Mouse (Mus musculus) limb, embryonic 13.5 days (tissue): Measurements from ENCODE around the gene Ggcx. TPM values are rescaled to one million over a fixed set of nuclear protein-coding genes. Genes with fewer than 3 reads are reported as not detected.
A peak's percentile ranks its signal among the peaks of the same experiment; 100 is the strongest.

Experiments
- ATAC-seq: fragments of 200-750 bp; cut with Nextera tagmentation; 2 replicates; pipeline ENCODE4 v1.8.0; 2017; ENCODE audit warnings: low read depth, moderate number of reproducible peaks, moderate TSS enrichment; ENCODE audit not compliant: low FRiP score
- H3K27ac ChIP-seq: fragments of 300-500 bp; sonication (generic); 2 replicates; pipeline ENCODE4 v1.5.1; 2015; ENCODE audit warnings: inconsistent platforms, mild to moderate bottlenecking, moderate library complexity
- H3K27me3 ChIP-seq: fragments of 300-500 bp; sonication (generic); 2 replicates; pipeline ENCODE4 v1.6.1; 2015; ENCODE audit warnings: mild to moderate bottlenecking, inconsistent platforms
- H3K36me3 ChIP-seq: fragments of 300-500 bp; sonication (generic); 2 replicates; pipeline ENCODE4 v1.6.1; 2015; ENCODE audit warnings: inconsistent platforms, mild to moderate bottlenecking, moderate library complexity
- H3K4me1 ChIP-seq: fragments of 300-500 bp; sonication (generic); 2 replicates; pipeline ENCODE4 v1.6.1; 2015; ENCODE audit warnings: inconsistent platforms
- H3K4me2 ChIP-seq: fragments of 300-500 bp; sonication (generic); replicated peaks from 2 replicates; pipeline ENCODE4 v1.6.1; 2015; ENCODE audit warnings: inconsistent platforms, mild to moderate bottlenecking, moderate library complexity
- H3K4me3 ChIP-seq: fragments of 300-500 bp; sonication (generic); 2 replicates; pipeline ENCODE4 v1.5.1; 2015; ENCODE audit warnings: moderate library complexity, mild to moderate bottlenecking, inconsistent platforms
- H3K9ac ChIP-seq: fragments of 300-500 bp; sonication (generic); 2 replicates; pipeline ENCODE4 v1.6.1; 2015; ENCODE audit warnings: mild to moderate bottlenecking, inconsistent platforms
- H3K9me3 ChIP-seq: fragments of 300-500 bp; sonication (generic); 2 replicates; pipeline ENCODE4 v1.6.1; 2016; ENCODE audit warnings: inconsistent platforms
- WGBS: fragments of 180-500 bp; shearing (Covaris S2); methylation state at CpG from one replicate; pipeline ENCODE4 v1.1.7; 2015; 5-methylcytosine and 5-hydroxymethylcytosine counted together
- polyA plus RNA-seq: library from polyadenylated mRNA; unstranded; fragments of >200 nt; fragmentation: Nextera tagmentation; extraction: Ambion mirVana; gene quantifications from 2 replicates; pipeline ENCODE4 v1.2.1, GENCODE M21; 2015

Ggcx gene
- 43.5 and 47.8 TPM in 2 replicates for polyA plus RNA-seq

DNA sequence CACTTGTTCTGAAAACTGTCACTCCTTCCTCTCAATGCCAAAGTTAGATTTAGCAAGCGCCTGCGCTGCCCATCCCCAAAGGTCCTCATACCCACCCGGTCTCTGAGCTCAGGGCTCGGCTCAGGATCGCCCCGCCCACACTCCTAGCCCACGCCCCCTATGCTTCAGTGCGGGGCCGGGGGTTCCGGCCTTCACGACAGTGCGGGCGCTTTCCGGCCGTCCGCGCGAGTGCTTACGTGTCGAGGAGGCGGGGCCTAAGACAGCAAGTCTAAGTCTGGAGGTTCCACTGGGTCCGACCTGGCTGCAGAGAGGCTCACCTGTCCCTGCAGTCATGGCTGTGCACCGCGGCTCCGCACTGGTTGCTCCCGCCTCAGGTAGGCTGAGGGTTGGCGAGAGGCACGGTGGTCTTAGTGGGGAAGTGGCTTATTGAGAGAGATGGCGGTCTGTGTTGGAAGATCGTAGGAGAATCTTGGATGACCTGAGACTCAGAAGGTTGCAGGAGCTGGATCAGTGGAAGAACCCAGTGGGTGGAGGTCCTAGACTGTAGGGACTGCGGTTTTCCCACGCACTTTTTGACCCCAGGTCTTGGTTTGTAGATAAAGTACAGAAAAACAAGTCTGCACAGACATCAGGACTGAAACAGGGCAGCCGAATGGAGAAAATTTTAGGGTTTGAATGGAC, at the start of gene Ggcx:
TSS of gene Ggcx (plus strand) at position 233 of the 681 bp plus-strand sequence.
- Histone ChIP-seq H3K9me3 (no peaks in the 10 kb centered on the region), H3K27ac (peak within 1 kb of the TSS; percentile 65; the same call in 1 of the 2 replicates), H3K4me3 (peak within 1 kb of the TSS; percentile 89), H3K4me1 (peaks cover 25% of the 10 kb centered on the region), H3K9ac (peak within 1 kb of the TSS; percentile 92), H3K36me3 (peaks cover 24% of the 10 kb centered on the region), H3K4me2 (peak within 1 kb of the TSS; percentile 70), H3K27me3 (no peaks in the 10 kb centered on the region)
- peak; percentile 95 for ATAC-seq
- 2% methylated on average over 33 of the region's 33 CpGs for WGBS

DNA sequence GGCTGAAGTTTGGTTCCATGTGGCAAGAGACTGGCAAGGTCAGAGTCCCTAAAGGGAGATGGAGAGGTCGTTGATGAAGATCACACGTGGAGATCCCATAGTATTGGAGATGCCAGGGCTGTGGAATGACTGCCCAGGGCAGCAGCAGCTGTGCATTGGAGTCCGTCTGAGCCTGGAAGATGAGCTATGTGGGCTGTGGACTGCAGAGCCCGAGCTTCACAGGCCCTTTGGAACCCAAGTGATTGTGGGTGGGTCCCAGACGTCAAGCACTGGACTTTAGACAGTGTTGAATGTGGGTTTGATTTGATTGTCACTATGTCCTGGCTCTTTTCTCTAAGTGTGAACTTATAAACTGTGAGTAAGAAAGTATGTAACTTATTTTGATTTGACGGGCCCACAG, 49.1 kb upstream of the Ggcx start:
- no peak for ATAC-seq
- H3K27me3 ChIP-seq = no peaks in the 10 kb centered on the region
- H3K4me2 ChIP-seq = no peak overlapping the region
- 63% methylated on average over 6 of the region's 6 CpGs for WGBS
- H3K4me1 ChIP-seq = peaks cover 21% of the 10 kb centered on the region
- H3K4me3 ChIP-seq = no peak overlapping the region
- peaks cover 8% of the 10 kb centered on the region for H3K36me3 ChIP-seq
- no peaks in the 10 kb centered on the region for H3K9me3 ChIP-seq
- no peak overlapping the region for H3K9ac ChIP-seq
- no peak overlapping the region for H3K27ac ChIP-seq

DNA sequence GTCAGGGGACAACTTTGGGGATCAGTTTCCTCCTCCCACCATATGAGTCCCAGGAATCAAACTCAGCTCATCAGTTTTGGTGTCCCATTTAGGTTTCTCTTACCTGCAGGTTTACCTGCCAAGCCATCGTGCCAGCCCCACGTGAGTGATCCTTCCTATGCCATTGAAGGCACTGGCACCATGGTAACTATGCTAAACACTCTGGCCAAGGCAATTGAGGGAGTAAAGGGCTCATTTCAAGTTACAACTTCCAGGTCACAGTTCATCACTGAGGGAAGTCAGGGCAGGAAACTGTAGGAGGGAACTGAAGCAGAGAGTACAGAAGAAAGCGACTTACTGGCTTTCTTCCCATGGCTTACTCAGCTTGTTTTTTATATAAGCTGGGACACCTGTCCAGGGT, 47.8 kb upstream of the Ggcx start:
- no peak for ATAC-seq
- Histone ChIP-seq H3K9ac (no peak overlapping the region), H3K36me3 (no peaks in the 10 kb centered on the region), H3K4me3 (no peak overlapping the region), H3K4me1 (peaks cover 17% of the 10 kb centered on the region), H3K27me3 (no peaks in the 10 kb centered on the region), H3K9me3 (no peaks in the 10 kb centered on the region), H3K27ac (no peak overlapping the region), H3K4me2 (no peak overlapping the region)
- 68% methylated on average over 3 of the region's 3 CpGs for WGBS

DNA sequence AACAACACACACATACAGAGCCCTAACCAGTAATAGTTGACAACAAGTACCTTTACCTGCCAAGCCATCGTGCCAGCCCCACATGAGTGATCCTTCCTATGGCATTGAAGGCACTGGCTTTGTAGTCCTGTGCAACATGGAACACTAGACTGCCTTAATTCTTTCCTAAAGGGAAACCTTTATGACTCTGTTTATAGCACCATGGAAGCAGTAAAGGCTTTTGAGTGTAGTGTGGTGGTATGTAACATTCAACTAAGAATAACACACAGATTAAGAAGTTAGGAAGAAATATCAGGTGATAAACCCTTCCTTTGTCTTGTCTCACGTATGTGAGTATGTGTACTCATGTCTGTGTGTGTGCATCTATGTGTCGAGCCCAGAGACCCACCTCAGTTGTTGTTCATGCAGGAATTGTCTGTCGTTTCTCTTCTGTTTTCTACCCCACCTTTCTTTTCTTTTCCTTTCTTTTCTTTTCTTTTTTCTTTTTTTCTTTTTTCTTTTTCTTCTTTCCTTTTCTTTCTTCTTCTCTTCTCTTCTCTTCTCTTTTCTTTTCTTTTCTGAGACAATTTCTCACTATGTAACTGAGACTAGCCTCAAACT, 47.2 kb upstream of the Ggcx start, which contains the start of gene Rnf181:
TSS of gene Rnf181 (minus strand) at position 113 of the 600 bp plus-strand sequence.
- Histone ChIP-seq H3K4me3 (no peak within 1 kb of the TSS), H3K9ac (no peak within 1 kb of the TSS), H3K9me3 (no peaks in the 10 kb centered on the region), H3K27me3 (no peaks in the 10 kb centered on the region), H3K36me3 (no peaks in the 10 kb centered on the region), H3K27ac (no peak within 1 kb of the TSS), H3K4me1 (peaks cover 17% of the 10 kb centered on the region), H3K4me2 (no peak within 1 kb of the TSS)
- no peak for ATAC-seq
- 81% methylated on average over 4 of the region's 4 CpGs for WGBS

DNA sequence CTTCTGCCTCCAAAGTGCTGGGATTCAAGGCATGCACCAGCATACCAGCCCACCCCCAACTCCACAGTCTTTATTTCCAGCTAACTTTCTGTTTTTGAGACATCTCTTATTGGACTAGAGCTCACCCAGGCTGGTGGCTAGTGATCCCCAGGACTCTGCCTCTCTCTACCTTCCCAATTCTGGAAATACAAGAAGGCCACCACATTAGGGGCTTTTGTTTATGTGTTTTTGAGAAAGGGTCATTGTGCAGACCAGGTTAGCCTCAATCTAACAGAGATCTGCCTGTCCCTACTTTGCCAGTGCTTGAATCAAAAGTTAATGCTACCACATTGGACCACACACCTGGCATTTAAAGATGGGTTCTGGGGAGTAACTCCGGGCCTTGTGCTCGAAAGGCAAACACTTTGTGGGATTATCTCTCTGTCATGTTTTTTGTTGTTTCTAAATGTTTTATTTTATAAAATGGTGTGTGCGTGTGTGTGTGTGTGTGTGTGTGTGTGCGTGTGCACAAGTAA, 46.6 kb upstream of the Ggcx start:
- H3K27me3 ChIP-seq = no peaks in the 10 kb centered on the region
- WGBS = 73% methylated on average over 4 of the region's 4 CpGs
- no peak for ATAC-seq
- H3K27ac ChIP-seq = no peak overlapping the region
- no peaks in the 10 kb centered on the region for H3K9me3 ChIP-seq
- no peak overlapping the region for H3K4me3 ChIP-seq
- no peaks in the 10 kb centered on the region for H3K36me3 ChIP-seq
- H3K4me1 ChIP-seq = peaks cover 17% of the 10 kb centered on the region
- no peak overlapping the region for H3K9ac ChIP-seq
- H3K4me2 ChIP-seq = no peak overlapping the region

DNA sequence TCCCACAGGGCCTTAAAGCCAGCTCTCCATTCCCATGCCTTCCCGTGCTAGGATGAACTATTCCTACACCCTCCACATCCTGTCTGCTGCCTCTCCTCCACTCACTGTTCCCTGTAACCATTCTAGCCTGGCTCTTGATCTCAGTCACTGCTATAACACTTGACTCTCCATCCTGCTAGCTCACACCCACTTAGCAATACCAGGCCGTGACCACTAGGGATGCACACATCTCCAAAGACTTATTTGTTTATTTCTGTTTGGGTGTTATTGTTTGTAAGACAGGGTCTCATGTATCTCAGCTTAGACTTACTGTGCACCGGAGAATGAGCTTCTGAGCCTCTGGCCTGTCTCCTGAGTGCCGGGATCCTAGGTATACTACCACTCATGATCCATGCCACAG, 44.6 kb upstream of the Ggcx start:
- H3K36me3 ChIP-seq = no peaks in the 10 kb centered on the region
- no peaks in the 10 kb centered on the region for H3K27me3 ChIP-seq
- WGBS = 73% methylated on average over 4 of the region's 4 CpGs
- H3K4me2 ChIP-seq = no peak overlapping the region
- H3K27ac ChIP-seq = no peak overlapping the region
- no peak for ATAC-seq
- H3K9me3 ChIP-seq = no peaks in the 10 kb centered on the region
- no peak overlapping the region for H3K9ac ChIP-seq
- H3K4me3 ChIP-seq = no peak overlapping the region
- H3K4me1 ChIP-seq = peaks cover 11% of the 10 kb centered on the region

DNA sequence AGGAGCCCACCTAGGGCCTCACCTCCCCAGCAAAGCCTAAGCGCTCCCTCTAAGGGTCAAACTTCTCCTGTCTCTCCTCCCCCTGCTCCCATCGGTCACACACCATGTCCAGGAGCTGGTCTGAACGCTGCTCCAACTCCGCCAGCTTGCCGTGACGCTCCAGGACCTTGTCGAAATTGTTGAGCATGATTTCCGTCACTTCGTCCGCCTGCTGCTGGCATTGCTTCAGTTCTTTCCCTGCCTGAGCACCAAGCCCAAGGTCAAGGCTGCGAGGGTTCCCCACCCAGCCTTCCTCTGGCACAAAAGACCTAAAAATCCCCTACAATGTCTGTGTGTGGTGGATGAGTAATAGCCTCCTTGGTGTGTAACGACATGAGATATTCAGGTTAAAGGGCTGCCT, 44.0 kb upstream of the Ggcx start:
- H3K9ac ChIP-seq = no peak overlapping the region
- no peak overlapping the region for H3K4me2 ChIP-seq
- no peaks in the 10 kb centered on the region for H3K9me3 ChIP-seq
- ATAC-seq = no peak
- WGBS = 85% methylated on average over 12 of the region's 12 CpGs
- H3K27me3 ChIP-seq = no peaks in the 10 kb centered on the region
- H3K4me1 ChIP-seq = peaks cover 11% of the 10 kb centered on the region
- no peak overlapping the region for H3K27ac ChIP-seq
- H3K36me3 ChIP-seq = no peaks in the 10 kb centered on the region
- H3K4me3 ChIP-seq = no peak overlapping the region

DNA sequence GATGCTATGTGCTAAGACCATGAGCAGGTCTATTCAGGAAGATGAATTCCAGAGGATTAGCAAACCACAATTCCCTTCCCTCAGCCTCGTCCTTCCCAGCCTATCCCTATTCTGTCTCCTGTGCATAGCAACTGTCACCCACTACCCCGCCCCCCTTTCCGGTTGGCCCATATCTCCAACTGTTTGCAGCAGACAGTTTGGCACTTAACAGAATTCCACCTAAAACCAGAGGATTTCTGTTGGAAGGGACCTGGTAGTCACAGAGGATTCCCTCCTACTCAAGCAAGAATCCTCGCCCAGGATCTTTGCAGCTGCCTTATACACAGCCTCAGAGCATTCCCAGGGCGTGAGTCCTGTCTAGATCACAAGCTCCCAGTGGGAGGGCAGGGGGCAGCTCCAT, 43.0 kb upstream of the Ggcx start:
- no peak overlapping the region for H3K27ac ChIP-seq
- H3K9me3 ChIP-seq = no peaks in the 10 kb centered on the region
- WGBS = 47% methylated on average over 5 of the region's 5 CpGs
- no peak overlapping the region for H3K9ac ChIP-seq
- H3K4me1 ChIP-seq = peaks cover 11% of the 10 kb centered on the region
- no peak overlapping the region for H3K4me2 ChIP-seq
- ATAC-seq = no peak
- H3K27me3 ChIP-seq = no peaks in the 10 kb centered on the region
- no peak overlapping the region for H3K4me3 ChIP-seq
- H3K36me3 ChIP-seq = no peaks in the 10 kb centered on the region

DNA sequence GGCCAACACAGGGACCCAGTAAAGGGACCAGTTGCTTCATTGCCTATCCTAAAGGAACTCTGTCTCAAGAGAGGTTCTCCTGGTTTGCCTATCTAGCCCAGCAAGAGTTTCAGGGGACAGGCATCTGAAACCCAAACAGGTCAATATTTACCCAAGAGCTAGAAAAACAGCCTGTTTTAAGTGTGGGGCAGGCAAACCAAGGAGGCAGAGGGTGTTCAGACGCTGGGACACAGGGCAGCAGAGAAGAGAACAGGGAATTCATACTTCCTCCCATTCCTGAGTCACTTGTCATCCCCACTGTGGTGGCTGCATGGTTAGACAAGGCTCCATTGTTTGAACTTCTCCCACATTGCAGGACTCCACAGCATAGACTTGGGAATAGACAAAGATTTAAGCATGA, 42.5 kb upstream of the Ggcx start:
- H3K36me3 ChIP-seq = no peaks in the 10 kb centered on the region
- H3K4me1 ChIP-seq = peaks cover 11% of the 10 kb centered on the region
- H3K4me3 ChIP-seq = no peak overlapping the region
- WGBS = 44% methylated on average over 1 of the region's 1 CpGs
- no peak overlapping the region for H3K27ac ChIP-seq
- H3K4me2 ChIP-seq = no peak overlapping the region
- no peak overlapping the region for H3K9ac ChIP-seq
- no peaks in the 10 kb centered on the region for H3K9me3 ChIP-seq
- H3K27me3 ChIP-seq = no peaks in the 10 kb centered on the region
- ATAC-seq = no peak

DNA sequence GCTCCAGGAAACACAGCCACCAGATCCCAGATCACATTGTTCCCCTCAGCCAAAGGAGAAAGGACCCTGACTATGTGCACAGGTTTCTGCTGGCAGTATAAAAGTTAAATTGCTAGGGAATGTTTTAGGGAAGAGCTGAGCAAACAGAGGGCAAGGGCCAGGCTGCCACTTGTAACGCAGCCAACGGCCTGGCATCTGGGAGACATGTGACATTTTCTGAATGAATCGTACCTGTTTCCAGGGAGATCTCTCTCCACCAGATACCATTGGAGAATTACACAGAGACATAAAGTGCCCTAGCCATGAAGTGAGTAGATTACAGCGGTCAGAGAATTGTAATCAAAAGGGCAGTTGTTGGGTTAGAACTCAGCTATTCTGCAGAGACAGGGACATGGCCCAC, 40.9 kb upstream of the Ggcx start:
- H3K36me3 ChIP-seq = no peaks in the 10 kb centered on the region
- H3K4me1 ChIP-seq = peaks cover 11% of the 10 kb centered on the region
- no peak overlapping the region for H3K9ac ChIP-seq
- H3K4me2 ChIP-seq = no peak overlapping the region
- no peak for ATAC-seq
- no peaks in the 10 kb centered on the region for H3K27me3 ChIP-seq
- no peak overlapping the region for H3K27ac ChIP-seq
- WGBS = 78% methylated on average over 4 of the region's 4 CpGs
- no peak overlapping the region for H3K4me3 ChIP-seq
- no peaks in the 10 kb centered on the region for H3K9me3 ChIP-seq

DNA sequence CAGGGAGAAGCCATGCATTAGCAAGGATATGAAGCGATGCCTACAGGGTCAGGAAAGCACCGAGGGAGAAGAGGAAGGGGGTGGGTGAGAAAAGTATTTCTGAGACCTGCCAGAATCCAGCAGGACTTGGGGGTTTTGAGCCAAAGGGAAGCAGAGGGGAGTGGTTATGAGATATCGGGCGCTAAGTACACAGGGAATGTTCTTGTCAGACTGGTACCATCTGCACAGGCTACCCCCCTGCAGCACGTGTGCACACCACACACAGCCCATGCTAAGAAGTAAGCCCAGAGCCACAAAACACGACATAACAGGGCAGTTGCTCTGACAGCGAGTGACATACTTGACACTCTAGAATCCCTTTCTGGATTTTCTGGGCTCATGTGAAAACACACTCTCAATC, 39.9 kb upstream of the Ggcx start:
- Histone ChIP-seq H3K36me3 (no peaks in the 10 kb centered on the region), H3K4me3 (no peak overlapping the region), H3K27ac (no peak overlapping the region), H3K9me3 (no peaks in the 10 kb centered on the region), H3K4me2 (no peak overlapping the region), H3K9ac (no peak overlapping the region), H3K27me3 (0 out of 2 replicates have a peak, but pooled peaks cover under 1% of the 10 kb centered on the region), H3K4me1 (peaks cover 12% of the 10 kb centered on the region)
- ATAC-seq = no peak
- WGBS = 65% methylated on average over 7 of the region's 7 CpGs

DNA sequence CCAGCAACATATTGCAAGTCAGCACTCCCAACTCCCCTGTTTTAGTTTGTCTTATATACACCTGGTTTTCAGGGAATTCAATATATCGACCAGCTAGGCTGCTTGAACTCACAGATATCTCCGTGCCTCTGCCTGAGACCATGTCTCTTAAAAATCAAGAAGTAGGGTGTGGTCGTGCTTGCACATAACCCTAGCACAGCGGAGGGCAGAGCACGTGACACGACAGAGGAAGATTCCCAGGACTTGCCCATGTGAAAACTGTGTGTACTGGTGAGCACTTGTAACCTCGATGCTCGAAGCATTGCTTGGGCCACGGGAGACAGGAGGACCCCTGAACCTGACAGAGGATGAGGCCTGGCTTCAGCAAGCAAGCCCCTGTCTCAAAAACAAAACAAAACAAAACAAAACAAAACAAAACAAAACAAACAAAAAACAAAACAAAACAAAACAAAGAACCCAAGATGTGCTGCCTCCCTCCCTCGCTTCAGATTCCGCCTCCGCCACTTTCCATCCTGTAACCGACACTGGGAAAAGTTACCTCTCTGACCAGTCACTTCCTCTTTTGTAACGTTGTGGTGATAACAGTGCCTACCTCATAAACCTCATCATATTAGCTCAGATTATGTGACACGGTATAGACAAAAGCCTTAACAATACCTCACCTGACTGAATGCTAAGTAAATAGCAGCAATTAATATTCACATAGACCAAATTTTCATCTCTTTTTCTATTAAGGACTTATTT, 39.1 kb upstream of the Ggcx start:
- ATAC-seq = no peak
- WGBS = 81% methylated on average over 15 of the region's 15 CpGs
- Histone ChIP-seq H3K9ac (no peak overlapping the region), H3K9me3 (no peaks in the 10 kb centered on the region), H3K4me1 (peaks cover 19% of the 10 kb centered on the region), H3K27ac (no peak overlapping the region), H3K4me2 (no peak overlapping the region), H3K27me3 (peaks cover 7% of the 10 kb centered on the region; the same call in 1 of the 2 replicates), H3K4me3 (no peak overlapping the region), H3K36me3 (no peaks in the 10 kb centered on the region)
